Mouse (Mus musculus) right cerebral cortex, postnatal 25 days (tissue): ENCODE measurements around the gene Sclt1.

Experiments
- DNase-seq: peaks from one replicate; pipeline ENCODE4 v3.0.0; 2022

Gene Sclt1

DNA sequence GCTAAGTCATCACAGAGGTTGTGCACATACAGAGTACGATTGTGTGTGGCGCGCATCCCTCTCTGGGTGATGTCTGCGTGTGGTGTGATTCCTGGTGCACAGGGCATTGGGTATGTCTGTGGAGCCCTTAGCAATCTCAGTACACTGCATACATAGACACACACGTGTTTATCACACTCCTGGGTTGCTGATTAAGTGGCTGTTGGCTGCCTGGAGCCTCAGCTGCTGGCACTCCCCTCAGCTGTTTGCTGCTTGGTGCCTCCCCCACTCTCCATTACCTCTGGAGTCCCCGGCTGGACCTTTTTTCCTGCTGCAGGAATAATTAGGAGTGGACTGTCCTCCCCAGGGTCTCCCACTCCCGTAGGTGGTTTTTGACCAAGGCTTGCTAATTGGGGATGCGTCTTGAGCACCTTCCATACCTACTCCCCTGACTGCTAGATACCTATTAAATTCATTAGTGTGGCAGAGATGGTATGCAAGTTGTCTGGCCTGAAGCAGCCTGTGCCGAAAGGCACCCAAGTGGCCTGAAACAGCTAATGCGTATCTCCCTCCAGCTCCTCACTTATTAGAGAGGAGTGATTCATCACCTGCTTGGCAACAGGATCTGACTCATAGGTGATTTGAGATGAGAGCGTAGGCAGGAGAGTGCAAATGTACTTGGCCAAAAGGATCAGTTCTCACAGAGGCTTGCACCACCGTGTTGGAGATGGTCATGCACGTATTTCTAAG is 136.5 kb downstream of the Sclt1 start:
- DNase-seq, result no peak

DNA sequence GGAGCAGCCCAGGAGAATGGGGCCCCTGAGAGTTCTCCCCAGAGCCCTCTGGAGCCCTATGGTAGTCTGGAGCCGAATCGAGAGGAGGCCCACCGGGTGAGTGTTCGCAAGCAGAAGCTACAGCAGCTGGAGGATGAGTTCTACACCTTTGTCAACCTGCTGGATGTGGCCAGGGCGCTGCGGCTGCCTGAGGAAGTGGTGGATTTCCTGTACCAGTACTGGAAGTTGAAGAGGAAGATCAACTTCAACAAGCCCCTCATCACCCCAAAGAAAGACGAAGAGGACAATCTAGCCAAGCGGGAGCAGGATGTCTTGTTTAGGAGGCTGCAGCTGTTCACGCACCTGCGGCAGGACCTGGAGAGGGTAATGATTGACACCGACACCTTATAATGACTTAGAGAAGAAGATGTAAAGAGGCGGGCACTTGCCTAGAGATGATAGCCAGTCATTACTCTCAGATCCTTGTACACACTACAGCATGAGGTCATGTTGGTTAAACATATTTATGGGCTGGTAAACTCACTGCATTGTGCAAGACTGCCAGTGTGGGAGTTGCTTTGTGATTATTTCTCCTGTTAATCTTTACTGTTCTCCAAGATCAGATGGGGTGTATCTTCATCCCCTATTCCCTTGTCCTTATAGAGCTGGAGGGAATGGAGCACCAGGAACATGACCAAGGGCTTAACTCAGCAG is 137.5 kb downstream of the Sclt1 start:
- no peak for DNase-seq

DNA sequence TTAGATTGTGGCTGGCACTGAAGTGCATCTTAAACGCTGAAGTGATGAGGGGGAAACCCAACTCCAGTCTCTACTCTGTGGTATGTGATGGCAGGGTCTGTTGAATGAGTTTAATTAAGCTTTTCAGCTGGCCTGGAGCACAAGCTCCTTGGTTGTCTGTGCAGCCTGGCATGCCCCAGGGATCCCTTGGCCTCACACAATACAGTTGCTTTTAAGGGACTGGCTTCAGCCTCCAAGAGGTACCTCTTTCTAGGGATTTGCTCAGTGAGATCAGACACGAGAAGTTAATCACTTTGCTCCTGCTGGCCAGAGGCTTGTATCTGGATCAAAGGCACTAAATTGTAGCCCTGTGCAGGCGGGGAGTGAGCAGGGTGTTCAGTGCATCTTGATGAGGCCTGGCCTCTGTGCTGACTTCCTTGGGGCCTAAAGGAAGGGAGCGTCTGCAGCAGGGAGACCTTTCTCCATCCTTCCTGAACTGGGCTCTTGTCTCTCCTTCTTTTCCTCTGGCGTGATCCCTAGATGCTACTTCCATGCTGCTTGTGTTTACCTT is 138.8 kb downstream of the Sclt1 start:
- no peak for DNase-seq

DNA sequence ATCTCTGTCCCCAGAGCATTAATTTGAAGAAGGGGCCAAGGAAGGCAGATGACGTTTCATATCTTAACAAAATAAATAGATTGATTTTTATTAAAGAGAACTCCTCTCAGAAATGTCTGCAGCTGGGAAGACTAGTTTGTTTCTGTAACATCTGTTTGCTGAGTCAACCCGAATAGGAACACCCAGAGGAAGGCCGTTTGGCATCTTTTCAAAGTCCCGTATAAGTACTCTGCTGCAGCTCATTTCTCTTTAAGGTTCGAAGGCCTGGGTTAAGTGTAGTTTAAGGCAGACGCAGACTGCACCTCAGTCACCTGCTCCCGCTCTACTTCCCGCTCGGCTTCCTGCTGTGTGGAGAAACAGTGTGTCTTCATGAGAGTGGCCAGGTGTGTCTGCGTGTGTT is 139.4 kb downstream of the Sclt1 start:
- DNase-seq, result no peak

- no peak for DNase-seq
Measured at GRCm38 (mm10) chr3:41601226-41602020, 140.9 kb downstream of the Sclt1 start.

DNA sequence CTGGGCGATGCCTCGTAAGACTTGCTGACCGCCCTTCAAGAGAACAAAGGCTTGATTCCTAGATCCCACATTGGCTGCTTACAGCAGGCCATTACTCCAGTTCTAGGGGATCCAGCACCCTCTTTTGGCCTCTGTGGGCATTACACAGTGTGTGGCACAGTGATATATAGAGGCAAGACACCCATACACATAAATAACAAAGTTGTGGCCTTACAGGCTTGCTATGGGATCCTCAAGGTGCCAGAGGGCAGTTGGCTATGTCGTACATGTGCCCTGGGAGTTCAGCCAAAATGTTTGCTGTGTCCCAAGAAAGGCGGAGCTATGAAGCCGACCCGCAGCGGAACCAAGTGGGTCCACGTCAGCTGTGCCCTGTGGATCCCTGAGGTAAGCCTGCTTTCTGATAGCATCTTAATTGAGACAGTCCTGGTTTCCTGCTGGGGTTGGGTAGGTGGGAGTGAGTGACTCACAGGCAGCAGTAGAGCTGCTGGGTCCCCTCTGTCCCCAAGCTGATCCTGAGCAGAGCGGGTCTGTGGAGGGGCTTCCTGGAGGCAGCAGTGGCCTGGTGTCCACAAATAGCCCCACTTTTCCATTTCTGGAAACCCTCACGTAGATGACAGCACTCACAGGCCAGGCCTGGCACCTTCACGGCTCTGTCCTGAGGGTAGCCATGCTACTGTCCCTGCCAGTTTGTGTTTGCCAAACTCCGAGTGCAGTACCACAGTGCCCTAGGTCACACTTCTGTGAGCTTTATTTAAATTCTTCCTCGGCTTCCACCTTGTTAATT is 142.3 kb downstream of the Sclt1 start:
- no peak for DNase-seq

DNA sequence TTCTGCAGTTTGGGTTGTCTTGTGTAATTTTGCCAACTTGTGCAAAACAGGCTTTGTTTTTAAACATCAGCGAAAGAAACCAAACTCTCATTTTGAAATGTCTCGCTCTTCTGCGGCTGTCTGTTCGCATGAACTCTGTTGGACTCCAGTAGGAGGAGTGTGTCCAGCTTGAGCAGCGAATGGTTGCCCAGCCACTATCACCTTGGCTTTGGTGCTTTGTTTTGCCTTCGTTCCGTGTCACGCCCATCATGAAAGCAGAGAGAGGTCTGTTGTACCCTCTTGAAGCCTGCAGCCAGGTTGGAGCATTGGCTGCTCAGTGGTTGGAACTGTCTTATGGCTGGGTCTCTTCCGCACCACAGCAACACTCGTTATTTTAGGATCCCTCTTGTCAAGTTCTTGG is 143.1 kb downstream of the Sclt1 start:
- DNase-seq, result no peak

DNA sequence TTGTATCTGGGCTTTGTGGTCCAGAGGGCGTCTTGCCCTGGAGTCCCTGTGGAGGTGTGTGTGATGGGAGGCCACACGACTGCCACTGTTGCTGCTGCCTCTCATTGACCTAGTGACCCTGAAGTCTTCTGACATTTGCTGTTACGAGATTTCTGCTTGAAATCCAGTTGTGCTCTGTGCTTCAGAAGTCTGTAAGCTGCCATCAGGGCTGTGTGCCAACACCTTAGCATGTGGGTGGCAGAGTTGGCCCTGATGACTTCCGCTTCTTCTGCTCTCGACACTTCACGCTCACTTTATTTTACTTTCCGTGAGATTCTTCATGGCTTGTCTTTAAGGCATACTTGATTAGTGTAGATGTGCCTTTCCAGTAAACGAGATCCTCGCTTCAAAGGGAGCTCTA is 143.9 kb downstream of the Sclt1 start:
- DNase-seq, result no peak

GRCm38 (mm10) chr3:41597036-41597435 is 145.3 kb downstream of the Sclt1 start:
- no peak for DNase-seq

DNA sequence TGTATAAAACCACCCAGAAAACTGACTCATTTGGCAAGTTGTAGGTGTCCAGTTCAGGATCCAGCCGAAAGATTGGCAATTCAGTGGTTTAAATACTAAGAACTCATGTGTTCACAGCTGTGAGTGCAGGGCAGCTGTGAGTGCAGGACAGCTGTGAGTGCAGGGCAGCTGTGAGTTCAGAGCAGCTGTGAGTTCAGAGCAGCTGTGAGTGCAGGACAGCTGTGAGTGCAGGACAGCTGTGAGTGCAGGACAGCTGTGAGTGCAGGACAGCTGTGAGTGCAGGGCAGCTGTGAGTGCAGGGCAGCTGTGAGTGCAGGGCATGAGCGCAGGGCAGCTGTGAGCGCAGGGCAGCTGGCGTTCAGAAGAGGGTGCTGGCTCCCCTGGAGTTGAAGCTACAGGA is 147.3 kb downstream of the Sclt1 start:
- no peak for DNase-seq

DNA sequence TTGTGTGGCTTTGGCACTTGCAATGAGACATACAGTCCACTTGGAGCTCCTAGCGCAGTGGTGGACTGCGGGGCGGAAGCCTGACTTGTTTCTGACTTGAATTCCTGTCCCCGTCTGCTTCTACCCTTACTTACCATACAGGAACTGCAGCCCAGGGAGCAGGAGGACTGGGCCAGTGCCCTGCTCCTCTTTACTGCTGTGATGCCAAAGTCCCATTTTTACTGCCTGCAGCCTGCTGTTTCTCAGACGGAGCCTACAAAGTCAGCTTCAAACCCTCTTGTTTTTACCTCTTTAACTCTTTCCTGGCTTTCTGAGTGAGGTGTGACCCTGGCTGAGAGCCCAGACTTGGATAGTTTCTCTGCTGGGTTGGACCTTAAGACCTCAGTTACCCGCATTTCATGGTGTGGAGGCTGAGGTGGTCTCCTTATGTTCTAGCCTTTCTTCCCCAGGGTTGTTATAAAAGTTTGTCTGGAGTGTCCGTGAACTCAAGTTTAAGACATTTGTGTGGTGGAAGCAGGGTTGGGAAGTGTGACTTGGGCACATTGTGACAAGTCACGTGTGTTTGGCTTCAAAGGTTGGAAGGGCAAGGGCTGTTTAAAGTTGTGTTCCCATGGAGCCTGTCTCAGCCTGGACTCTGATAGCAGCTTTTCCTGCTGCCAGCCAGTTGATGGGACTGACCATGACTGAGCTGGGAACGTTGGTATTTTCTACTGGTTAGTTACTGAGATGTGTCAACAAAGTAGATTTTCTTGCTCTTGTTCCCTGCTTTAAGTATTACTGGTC is 148.0 kb downstream of the Sclt1 start:
- no peak for DNase-seq

DNA sequence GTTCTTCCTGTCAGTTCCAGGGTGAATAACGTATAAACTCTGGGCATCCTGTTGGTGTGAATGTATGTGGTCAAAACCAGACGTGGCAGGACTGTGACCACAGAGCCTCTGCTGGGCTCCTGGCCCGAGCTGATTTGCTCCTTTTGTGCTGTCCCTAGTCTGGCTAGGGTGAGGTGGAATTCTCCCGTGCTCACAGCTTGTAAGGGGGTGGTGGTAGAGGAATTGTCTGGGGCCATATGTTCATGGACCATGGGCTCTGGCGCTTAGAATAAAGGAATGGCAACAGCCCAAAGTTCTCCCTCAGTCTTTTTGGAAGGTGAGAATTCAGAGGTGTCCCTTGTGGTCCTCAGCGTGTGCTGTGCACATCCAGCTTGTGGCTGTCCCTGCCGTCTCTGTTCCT is 149.5 kb downstream of the Sclt1 start:
- DNase-seq, result no peak

DNA sequence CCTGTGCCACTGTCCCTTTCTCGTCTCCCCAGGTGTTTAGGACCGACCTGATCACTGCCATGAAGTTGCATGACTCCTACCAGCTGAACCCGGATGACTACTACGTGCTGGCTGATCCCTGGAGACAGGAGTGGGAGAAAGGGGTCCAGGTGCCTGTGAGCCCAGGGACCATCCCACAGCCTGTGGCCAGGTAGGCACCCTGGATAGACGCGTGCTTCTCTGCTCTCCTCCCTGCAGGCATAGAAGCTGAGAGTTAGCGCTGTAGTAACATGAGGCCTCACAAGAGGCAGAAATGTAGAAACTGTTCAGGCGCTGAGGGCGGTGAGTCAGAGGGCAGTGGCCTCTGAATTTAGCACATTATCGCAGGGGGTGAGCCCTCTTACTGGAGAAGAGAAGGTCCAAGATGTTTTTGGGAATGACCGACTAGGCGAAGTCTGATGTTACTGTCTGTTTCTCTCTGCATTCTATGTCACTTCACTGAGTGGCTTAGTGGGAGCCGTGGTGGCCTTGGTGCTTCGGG is 150.6 kb downstream of the Sclt1 start:
- no peak for DNase-seq

- DNase-seq, result no peak
Measured at GRCm38 (mm10) chr3:41590695-41591559, 151.4 kb downstream of the Sclt1 start.

- no peak for DNase-seq
Measured at GRCm38 (mm10) chr3:41589988-41590387, 152.3 kb downstream of the Sclt1 start.

DNA sequence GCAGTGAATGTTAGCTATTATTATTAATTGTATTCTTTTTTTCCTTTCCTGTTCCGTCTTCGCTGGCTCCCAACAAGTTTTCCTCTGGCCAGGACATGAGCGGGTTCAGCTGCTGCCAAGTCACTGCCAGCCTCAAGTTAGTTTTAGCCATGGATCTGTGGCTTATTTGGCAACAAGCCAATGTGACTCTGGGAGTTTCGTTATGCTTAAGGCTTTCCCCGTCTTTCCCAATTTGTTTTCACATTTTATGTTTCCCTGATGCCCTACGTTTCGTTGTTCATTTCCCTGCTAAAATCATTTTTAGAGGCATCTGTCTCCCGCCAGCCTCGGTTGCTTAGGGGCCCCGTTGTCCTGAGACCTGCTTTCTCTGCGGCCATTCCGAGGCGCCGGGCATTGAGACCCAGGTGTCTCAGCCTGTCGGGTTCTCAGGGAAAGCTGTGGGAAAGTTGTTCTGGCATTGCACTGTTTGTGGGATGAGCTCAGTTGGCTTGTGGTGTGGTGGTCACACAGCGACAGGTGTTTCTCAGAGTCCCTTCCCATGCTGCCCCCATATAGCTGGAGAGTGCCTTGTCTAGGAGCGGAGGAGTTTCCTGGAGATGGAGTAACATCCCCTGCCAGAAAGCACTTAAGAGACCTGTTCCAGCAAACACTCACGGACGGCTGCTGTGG is 152.9 kb downstream of the Sclt1 start:
- DNase-seq, result no peak

DNA sequence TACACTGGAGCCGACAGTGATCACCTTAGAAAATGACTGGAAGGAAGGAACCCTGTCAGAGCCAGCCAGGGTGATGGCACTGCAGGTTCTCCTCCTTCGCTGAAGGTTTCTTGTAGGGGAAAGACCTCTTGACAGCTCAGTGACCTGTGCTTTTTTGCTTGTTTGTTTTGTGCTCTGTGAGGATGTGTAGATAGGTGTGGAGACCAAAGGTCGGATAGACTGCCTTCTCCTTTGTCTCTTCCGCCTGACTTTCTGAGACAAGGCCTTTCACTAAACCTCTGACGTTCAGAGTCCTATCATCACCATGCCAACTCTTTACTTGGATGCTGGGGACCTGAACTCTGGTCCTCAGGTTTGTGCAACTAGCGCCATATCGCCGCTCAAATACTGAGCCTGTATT is 153.8 kb downstream of the Sclt1 start:
- no peak for DNase-seq

DNA sequence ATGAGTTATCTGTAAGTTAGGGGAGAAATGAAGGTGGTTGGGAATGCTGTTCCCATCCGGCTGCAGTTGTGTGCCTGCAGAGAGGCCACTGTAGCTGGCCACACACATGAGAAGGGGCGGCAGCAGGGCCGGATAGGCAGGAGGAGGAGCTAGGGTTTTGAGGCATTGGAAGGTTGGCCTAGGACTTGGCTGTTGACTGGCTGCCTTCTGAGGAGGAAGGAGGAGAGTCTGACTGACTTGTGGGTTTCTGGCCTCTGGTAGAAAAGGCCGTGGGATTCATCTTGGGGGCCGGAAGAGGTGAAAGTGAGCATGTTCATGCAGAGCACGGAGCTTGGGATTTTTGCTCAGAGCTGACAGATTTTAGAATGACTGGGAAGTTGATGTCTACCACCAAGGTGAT is 154.7 kb downstream of the Sclt1 start:
- DNase-seq, result no peak

GRCm38 (mm10) chr3:41586917-41587316 is 155.4 kb downstream of the Sclt1 start:
- DNase-seq, result no peak

DNA sequence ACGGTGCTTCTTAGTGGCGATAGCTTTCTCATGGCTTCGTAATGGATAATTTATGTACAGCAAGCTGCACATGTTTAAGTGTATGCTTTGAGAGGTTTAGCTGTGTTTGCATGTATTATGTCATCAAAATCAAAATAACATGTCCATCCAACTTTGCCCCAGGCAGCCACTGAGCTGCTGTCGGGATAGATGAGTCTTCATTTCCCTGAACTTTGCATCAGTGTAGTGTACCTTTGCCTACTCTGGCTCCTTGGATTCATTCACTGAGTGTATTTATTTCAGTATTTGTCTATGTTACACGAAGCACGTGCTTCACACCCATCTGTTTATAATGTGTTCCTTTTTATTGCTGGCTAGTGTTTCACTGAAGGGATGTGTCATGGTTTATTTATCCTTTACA is 156.0 kb downstream of the Sclt1 start:
- DNase-seq, result no peak
